Mouse (Mus musculus) embryonic facial prominence, embryonic 14.5 days (tissue): Measurements from ENCODE around the gene Pfdn4. TPM values are rescaled to one million over a fixed set of nuclear protein-coding genes. Genes with fewer than 3 reads are reported as not detected.
A peak's percentile ranks its signal among the peaks of the same experiment; 100 is the strongest.

ENCODE experiments used
- ATAC-seq: fragments of 200-750 bp; cut with Nextera tagmentation; 2 replicates; pipeline ENCODE4 v1.8.0; 2017; ENCODE audit warnings: low read depth, moderate number of reproducible peaks, moderate TSS enrichment
- DNase-seq: peaks from one replicate; pipeline ENCODE4 v3.0.0-alpha.2; 2015; ENCODE audit warnings: low spot score
- H3K27ac ChIP-seq: fragments of 300-500 bp; sonication (generic); replicated peaks from 2 replicates; pipeline ENCODE4 v1.5.1; 2014; ENCODE audit warnings: low read depth, mild to moderate bottlenecking, low read length, moderate library complexity
- H3K27me3 ChIP-seq: fragments of 300-500 bp; sonication (generic); replicated peaks from 2 replicates; pipeline ENCODE4 v1.6.1; 2014; ENCODE audit warnings: low read length; ENCODE audit not compliant: control insufficient read depth, insufficient read depth
- H3K36me3 ChIP-seq: fragments of 300-500 bp; sonication (generic); 2 replicates; pipeline ENCODE4 v1.6.1; 2014; ENCODE audit warnings: low read length, mixed read lengths; ENCODE audit not compliant: control insufficient read depth, insufficient read depth
- H3K4me1 ChIP-seq: fragments of 300-500 bp; sonication (generic); 2 replicates; pipeline ENCODE4 v1.6.1; 2014; ENCODE audit warnings: antibody characterized with exemption, low read length; ENCODE audit not compliant: control insufficient read depth, insufficient read depth
- H3K4me2 ChIP-seq: fragments of 300-500 bp; sonication (generic); 2 replicates; pipeline ENCODE4 v1.6.1; 2014; ENCODE audit warnings: low read depth, mild to moderate bottlenecking, low read length, moderate library complexity, mixed read lengths
- H3K4me3 ChIP-seq: fragments of 300-500 bp; sonication (generic); 2 replicates; pipeline ENCODE4 v1.5.1; 2014; ENCODE audit warnings: low read depth, mild to moderate bottlenecking, low read length
- H3K9ac ChIP-seq: fragments of 300-500 bp; sonication (generic); 2 replicates; pipeline ENCODE4 v1.6.1; 2014; ENCODE audit warnings: low read depth, mild to moderate bottlenecking, low read length, moderate library complexity, mixed read lengths
- H3K9me3 ChIP-seq: fragments of 300-500 bp; sonication (generic); 2 replicates; pipeline ENCODE4 v1.6.1; 2016; ENCODE audit warnings: low read length; ENCODE audit not compliant: control insufficient read depth
- WGBS: fragments of 180-500 bp; shearing (Covaris S2); extraction: QIAGEN DNeasy Blood & Tissue Kit; methylation state at CpG from one replicate; pipeline ENCODE4 v1.1.7; 2014; 5-methylcytosine and 5-hydroxymethylcytosine counted together
- polyA plus RNA-seq: library from polyadenylated mRNA; unstranded; fragments of >200 nt; fragmentation: Nextera tagmentation; extraction: Ambion mirVana; gene quantifications from 2 replicates; pipeline ENCODE4 v1.2.1, GENCODE M21; 2014

Pfdn4 gene
- polyA plus RNA-seq, 1 experiment from 2014 or later = 87.6 TPM

GRCm38 (mm10) chr2:170548046-170548445, 51.8 kb downstream of the Pfdn4 start:
- 22% methylated on average over 4 of the region's 4 CpGs for WGBS
- ATAC-seq = peak; percentile 20; the same call in 1 of the 2 replicates

GRCm38 (mm10) chr2:170549146-170549545, 52.9 kb downstream of the Pfdn4 start:
- Histone ChIP-seq H3K4me2 (no peak overlapping the region), H3K9ac (no peak overlapping the region), H3K27me3 (0 out of 2 replicates have a peak, but pooled peaks cover 3% of the 10 kb centered on the region), H3K27ac (no peak overlapping the region), H3K9me3 (no peaks in the 10 kb centered on the region), H3K36me3 (no peaks in the 10 kb centered on the region), H3K4me3 (no peak overlapping the region), H3K4me1 (peaks cover 26% of the 10 kb centered on the region)
- WGBS = 66% methylated on average over 2 of the region's 2 CpGs
- no peak for DNase-seq
- no peak for ATAC-seq

More at GRCm38 (mm10) chr2:170548046-170548445, 51.8 kb downstream of the Pfdn4 start:
- Histone ChIP-seq H3K27me3 (no peaks in the 10 kb centered on the region), H3K27ac (no peak overlapping the region; the same call in 1 of the 2 replicates), H3K4me1 (peaks cover 26% of the 10 kb centered on the region), H3K9ac (no peak overlapping the region; the same call in 1 of the 2 replicates), H3K9me3 (no peaks in the 10 kb centered on the region), H3K36me3 (no peaks in the 10 kb centered on the region), H3K4me2 (no peak overlapping the region), H3K4me3 (no peak overlapping the region)
- peak; percentile 23 for DNase-seq

GRCm38 (mm10) chr2:170550240-170550639, 54.0 kb downstream of the Pfdn4 start:
- 11% methylated on average over 5 of the region's 5 CpGs for WGBS
- Histone ChIP-seq H3K27me3 (0 out of 2 replicates have a peak, but pooled peaks cover 3% of the 10 kb centered on the region), H3K9ac (no peak overlapping the region), H3K9me3 (no peaks in the 10 kb centered on the region), H3K36me3 (no peaks in the 10 kb centered on the region), H3K27ac (0 out of 2 replicates have a peak overlapping the region, but pooled peaks have one; percentile 46), H3K4me1 (peaks cover 26% of the 10 kb centered on the region), H3K4me3 (no peak overlapping the region), H3K4me2 (no peak overlapping the region)
- DNase-seq (peak; percentile 97), ATAC-seq (peak; percentile 58)

GRCm38 (mm10) chr2:170552088-170552487, 55.9 kb downstream of the Pfdn4 start:
- Histone ChIP-seq H3K9ac (no peak overlapping the region), H3K4me3 (no peak overlapping the region), H3K9me3 (no peaks in the 10 kb centered on the region), H3K4me2 (no peak overlapping the region), H3K27me3 (0 out of 2 replicates have a peak, but pooled peaks cover 3% of the 10 kb centered on the region), H3K4me1 (peaks cover 26% of the 10 kb centered on the region), H3K27ac (no peak overlapping the region), H3K36me3 (no peaks in the 10 kb centered on the region)
- ATAC-seq = peak; percentile 53; the same call in 1 of the 2 replicates
- WGBS = 43% methylated on average over 7 of the region's 7 CpGs
- DNase-seq = peak; percentile 71

- H3K4me3 ChIP-seq = no peak overlapping the region
- H3K4me1 ChIP-seq = no peaks in the 10 kb centered on the region
- H3K27ac ChIP-seq = no peak overlapping the region
- ATAC-seq (peak; percentile 37; the same call in 1 of the 2 replicates), DNase-seq (no peak)
- H3K9ac ChIP-seq = no peak overlapping the region
- no peaks in the 10 kb centered on the region for H3K36me3 ChIP-seq
- H3K9me3 ChIP-seq = no peaks in the 10 kb centered on the region
- H3K27me3 ChIP-seq = no peaks in the 10 kb centered on the region
- no peak overlapping the region for H3K4me2 ChIP-seq
- 70% methylated on average over 15 of the region's 15 CpGs for whole genome bisulfite sequencing
These were observed 68.0 kb downstream of the Pfdn4 start for GRCm38 (mm10) chr2:170563956-170564855.

GRCm38 (mm10) chr2:170564995-170565394, 68.8 kb downstream of the Pfdn4 start:
- Histone ChIP-seq H3K36me3 (no peaks in the 10 kb centered on the region), H3K27ac (no peak overlapping the region), H3K4me2 (no peak overlapping the region), H3K9ac (no peak overlapping the region), H3K27me3 (no peaks in the 10 kb centered on the region), H3K4me1 (no peaks in the 10 kb centered on the region), H3K4me3 (no peak overlapping the region), H3K9me3 (no peaks in the 10 kb centered on the region)
- 90% methylated on average over 8 of the region's 8 CpGs for WGBS
- DNase-seq (no peak), ATAC-seq (no peak)

Other genes starting within 250 kb of the Pfdn4 start
- 0.90 and 2.5 TPM in 2 replicates for gene Bcas1, start 68.6 kb upstream of the Pfdn4 start, polyA plus RNA-seq
- not detected in 2 replicates for gene Cyp24a1, start 717 bp downstream of the Pfdn4 start, polyA plus RNA-seq
- not detected in 2 replicates for gene 4930470P17Rik, start 105.6 kb downstream of the Pfdn4 start, polyA plus RNA-seq
- 16.8 and 18.6 TPM in 2 replicates for gene Dok5, start 235.4 kb downstream of the Pfdn4 start, polyA plus RNA-seq